Mouse (Mus musculus): ENCODE data around the gene Atrnl1.

GRCm38 (mm10) chr19:58099539-58099938 is 488.7 kb downstream of the Atrnl1 start:
- TF ChIP-seq HCFC1 (IDR thresholded peaks at IDR 0.05; ENCODE audit: borderline replicate concordance, insufficient read depth, low read length) (no peak), ZNF384 (IDR thresholded peaks at IDR 0.05; ENCODE audit: low read depth, low read length) (no peak), CHD2 (IDR thresholded peaks at IDR 0.05; ENCODE audit: low read depth, low read length) (no peak), ZC3H11A (IDR thresholded peaks at IDR 0.05; ENCODE audit: borderline replicate concordance, low read depth, low read length) (no peak)
